Mouse (Mus musculus): ENCODE data around the gene Rab7b. TPM values are rescaled to one million over a fixed set of nuclear protein-coding genes. Genes with fewer than 3 reads are reported as not detected.

Rab7b gene
- total RNA-seq, 2 experiments from 2014 or later: 4.0 to 5.9 TPM

DNA sequence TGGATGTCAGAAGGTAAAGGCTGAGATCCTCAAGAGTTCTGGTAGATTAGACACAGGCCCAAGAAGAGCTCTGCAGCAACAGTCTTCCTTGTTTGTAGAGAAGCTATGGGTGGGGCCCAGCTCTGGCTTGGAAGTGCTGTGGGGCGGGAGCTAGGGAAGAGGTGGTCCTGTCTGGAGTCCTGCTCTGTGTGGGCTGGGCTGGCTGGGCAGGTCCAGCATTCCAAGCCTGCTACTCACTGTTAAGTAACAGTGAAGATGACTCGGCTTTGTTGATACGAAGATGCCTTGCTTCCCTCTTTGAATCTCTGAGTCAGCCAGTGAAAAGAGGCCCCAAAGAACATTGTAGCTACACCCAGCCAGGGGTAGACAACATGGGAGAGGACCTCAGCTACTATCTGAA is 1.9 kb downstream of the Rab7b start:
- intact Hi-C loops (cut with DNase I): no loop called here
- peak; percentile 75 to 76 for DNase-seq

DNA sequence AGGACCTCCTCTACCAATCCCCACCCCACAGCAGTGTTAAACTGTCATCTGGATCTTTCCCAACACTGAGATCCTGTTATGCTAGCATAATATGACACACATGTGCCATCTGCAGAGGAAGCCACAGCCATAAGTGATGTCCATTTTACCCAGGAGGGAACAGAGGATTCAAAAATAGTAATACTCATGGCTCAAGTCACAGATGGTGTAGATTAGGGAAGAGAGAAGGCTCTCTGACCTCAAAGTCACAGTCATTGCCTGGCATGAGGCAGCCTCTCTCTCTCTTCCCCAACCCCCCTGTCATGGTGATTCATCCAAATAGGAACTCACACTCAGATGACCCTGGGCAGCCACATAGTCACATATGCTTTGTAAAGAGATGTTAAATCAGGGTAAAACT is 2.9 kb downstream of the Rab7b start:
- peak in 1 of 2 experiments; percentile 22 for DNase-seq
- intact Hi-C loops (cut with DNase I): no loop called here

DNA sequence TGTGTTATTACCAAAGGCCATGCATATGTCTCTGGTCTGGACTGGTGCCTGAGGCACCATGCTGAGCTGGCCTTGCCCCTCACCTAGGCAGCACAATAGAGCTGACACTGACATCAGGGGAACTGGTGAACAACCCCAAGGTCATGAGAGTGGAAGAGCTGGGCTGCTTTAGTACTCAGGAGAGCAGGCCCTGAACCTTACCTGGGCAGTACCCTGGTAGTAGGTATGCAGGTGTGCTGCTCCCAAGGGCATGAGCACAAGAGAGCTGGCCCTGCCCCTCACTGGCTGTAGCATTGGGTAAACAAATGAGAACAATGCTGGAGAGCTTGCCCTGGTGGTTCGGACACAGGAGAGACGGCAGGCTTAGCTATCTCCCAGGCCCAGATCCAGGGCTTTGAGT is 6.8 kb downstream of the Rab7b start:
- intact Hi-C loops (cut with DNase I): no loop called here
- DNase-seq: no peak

DNA sequence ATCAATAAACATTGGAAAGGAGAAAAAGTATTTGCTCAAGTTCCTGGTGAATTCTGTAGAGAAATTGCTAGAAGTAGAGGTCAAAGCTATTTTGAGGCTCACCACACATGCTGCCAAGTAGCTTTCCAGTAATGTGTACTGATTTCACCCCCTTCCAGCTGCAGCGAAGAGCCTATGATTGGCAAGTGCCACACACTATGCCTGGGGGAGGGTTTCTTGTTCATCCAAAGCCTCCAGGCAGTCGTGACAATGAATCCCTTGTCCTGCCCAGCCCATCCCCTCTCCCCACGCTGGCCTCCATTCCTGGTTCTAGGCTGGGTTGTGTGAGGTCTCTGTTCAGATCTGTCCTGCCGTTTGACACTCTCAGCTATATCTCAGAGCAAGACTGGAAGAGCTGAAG is 7.8 kb downstream of the Rab7b start:
- intact Hi-C loops (cut with DNase I): no loop called here

DNA sequence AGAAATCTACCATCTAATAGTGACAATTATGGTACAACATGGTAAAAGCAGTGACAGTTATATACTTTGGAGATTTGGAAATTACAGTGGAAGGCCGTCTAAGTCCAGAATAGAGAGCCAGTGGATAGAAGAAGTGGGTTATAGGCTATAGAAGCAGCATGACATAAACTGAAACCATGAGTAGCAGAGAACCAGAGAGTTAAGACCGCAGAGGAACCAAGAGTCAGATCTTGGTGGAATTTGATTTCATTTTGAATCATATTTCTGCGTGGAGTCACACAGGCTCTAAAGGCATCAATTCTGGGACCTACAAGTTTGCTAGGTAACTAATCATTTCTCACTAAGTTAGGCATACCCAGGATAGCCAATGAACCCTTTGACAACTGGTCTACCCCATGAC is 10.3 kb downstream of the Rab7b start:
- intact Hi-C loops (cut with DNase I): no loop called here
- no peak for DNase-seq

More for the DNA sequence above, 7.8 kb downstream of the Rab7b start:
- DNase-seq: peak; percentile 48 to 58

DNA sequence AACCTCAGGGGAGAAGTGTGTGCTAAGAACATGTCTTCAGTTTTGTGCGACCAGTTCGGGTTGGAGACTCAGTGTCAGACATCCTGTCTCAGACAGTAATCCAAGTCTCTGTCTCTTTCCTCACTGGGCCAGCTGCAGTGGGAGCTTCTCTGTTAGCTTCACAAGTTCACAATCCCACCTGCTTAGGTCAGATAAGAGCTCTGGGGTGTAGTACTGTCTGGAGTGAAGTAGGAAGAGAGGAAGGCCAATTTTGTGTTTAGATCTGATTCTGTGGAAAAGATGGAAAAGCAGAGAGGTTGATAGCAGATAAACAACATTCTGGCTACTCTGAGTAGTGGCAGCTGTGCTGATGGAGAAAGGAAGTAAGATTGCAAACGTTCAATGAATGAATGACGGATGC is 11.1 kb downstream of the Rab7b start:
- intact Hi-C loops (cut with DNase I): no loop called here
- DNase-seq: no peak

DNA sequence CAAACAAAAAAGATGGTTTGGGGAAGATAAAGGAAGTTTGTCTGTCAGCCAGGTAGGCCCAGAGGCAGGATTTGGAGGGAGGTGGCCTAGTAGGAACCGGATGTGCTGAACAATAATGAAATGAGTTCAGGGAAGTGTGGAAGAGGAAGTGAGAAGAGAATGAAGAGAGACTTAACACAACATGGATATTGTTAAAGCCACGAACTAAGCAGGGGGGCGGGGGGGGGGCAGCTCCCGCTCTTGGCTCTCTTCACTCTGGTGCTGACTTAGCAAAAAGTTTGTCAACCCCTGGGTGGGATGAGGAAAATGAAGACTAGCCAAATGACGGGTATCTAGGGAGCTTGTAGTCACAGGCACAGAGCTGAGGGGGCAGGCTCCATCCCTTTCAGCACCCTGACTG is 12.0 kb downstream of the Rab7b start:
- intact Hi-C loops (cut with DNase I): no loop called here
- DNase-seq: no peak

DNA sequence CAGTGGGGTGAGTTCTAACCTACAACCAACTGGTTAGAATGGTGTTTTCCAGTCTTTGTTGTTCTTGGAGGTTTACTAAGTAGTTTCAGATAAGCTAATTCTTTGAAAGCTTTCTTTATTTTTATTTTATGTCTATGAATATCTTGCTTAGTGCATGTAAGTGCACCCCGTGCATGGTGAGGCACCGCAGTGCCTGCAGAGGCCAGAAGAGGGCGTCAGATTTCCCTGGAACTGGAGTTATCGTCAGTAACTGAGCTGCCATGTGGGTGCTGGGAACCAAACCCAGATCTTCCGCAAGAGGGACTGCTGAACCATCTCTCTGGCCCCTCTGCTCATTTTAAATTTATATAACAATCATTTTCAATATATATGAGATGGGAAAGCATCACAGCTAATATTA is 12.9 kb downstream of the Rab7b start:
- intact Hi-C loops (cut with DNase I): no loop called here
- DNase-seq: no peak

DNA sequence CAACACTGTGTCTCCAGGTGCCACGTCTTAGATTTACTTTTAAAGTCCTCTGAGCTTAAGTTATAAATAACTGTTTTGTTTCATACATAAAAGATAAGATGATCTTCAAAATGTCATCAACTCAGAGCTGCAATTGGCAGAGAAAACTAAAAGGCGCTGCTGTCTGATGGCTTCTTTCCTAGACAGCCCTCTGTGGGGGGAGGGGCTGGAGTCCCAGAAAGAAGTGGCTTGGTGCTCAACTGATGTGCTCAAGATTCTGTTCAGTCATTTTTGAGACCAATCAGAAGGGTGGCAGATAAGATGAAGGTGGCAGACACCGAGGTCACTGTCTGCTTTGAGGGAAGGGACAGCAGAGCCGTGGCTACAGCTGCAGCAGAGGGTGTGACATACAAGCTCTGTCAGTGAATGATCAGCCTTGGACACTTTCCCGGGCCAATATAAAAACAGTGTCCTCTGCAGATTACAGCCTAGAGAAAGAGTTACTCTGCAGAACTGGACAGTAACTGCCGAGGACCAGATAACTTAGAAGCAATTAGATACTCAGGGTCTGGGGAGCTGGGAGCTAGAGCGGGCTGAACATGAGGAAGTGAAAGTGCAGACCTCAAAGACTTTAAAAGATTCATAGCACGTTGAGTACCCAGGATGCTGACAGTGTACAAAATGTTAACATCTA is 13.7 kb downstream of the Rab7b start:
- intact Hi-C loops (cut with DNase I): no loop called here
- DNase-seq: no peak

DNA sequence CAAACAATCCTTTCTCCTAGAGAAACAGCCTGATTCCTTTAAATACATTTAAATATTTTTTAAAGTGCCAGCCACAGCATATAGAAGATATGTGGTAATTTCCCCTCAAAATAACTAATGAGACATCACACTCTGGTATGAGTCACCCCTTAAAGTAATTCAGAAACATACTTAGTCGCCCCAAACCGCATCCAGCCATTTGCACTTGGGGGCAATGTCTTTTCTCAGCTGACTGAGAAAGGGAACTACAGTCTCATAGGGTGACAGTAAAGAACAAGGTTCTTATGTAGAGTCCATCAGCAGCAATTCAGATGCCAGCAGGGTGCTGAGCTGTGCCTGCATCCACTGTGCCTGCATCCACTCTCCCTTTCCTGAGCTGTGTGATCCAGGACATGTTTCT is 15.0 kb downstream of the Rab7b start:
- DNase-seq: no peak
- intact Hi-C loops (cut with DNase I): no loop called here

DNA sequence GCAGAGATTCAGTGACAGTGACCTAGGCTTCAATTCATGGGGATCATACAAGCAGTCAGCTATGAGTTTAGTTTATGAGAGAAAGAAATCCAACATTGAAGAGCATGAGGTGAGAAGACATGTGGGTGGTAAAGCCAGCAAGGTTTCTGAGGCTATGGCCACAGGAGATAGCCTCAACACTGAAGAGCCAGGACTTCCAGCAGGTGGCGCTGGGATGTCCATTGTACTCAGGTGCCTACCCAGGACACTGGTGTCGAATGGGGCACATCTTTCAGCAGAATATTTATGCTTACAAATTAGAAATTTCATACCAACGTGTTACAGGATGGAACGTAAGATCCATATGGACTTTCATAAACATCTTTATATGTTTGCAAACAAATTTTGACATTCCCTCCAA is 19.8 kb downstream of the Rab7b start:
- DNase-seq: peak; percentile 62 to 78
- intact Hi-C loops (cut with DNase I): loop anchor here (1.0 to 5.0 kb wide), 2 partner anchors 96 to 138 kb away; no protein-coding TSS in a partner anchor

DNA sequence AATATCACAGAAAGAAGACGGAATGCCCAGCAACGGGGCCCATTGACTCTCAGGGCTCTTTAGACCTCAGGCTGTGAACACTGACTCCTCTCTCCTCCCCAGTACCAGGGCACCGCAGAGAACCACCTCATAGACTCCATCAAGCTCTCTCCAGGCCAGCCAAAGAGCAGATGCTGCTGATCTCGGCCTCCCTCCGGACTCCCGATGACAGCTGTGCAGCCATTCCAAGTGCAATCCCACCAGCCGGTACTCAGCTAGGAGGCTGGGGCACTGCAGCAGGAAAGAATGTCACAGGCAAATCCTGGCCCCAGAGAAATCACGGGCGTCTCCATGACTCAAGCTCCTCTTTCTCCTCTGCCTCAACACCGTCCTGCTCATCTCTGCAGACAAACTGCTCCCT is 23.0 kb downstream of the Rab7b start:
- no peak for DNase-seq
- intact Hi-C loops (cut with DNase I): loop anchor here (10.0 kb wide), 1 partner anchor 333 kb away; no protein-coding TSS in a partner anchor

DNA sequence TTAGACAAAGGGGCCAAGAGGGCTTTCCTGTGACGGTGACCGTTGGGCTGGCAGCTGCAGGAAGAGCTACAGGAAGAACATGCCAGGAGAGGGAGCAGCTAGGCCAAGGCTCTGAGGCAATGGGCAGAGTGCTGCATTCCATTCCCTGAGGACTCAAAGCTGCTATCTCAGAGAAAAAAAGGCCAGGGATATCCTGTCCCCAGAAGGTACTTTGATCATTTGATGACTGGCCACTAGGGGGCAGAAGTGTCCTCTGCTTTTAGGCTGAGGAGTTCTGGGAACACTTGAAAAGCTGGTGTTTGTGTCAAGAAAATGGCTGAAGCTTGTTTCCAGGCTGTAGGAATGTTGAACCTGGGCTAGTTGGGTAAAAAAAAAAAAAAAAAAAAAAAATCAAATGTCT is 23.9 kb downstream of the Rab7b start:
- intact Hi-C loops (cut with DNase I): loop anchor here (1.0 to 10.0 kb wide), 3 partner anchors 53 to 332 kb away; no protein-coding TSS in a partner anchor

DNA sequence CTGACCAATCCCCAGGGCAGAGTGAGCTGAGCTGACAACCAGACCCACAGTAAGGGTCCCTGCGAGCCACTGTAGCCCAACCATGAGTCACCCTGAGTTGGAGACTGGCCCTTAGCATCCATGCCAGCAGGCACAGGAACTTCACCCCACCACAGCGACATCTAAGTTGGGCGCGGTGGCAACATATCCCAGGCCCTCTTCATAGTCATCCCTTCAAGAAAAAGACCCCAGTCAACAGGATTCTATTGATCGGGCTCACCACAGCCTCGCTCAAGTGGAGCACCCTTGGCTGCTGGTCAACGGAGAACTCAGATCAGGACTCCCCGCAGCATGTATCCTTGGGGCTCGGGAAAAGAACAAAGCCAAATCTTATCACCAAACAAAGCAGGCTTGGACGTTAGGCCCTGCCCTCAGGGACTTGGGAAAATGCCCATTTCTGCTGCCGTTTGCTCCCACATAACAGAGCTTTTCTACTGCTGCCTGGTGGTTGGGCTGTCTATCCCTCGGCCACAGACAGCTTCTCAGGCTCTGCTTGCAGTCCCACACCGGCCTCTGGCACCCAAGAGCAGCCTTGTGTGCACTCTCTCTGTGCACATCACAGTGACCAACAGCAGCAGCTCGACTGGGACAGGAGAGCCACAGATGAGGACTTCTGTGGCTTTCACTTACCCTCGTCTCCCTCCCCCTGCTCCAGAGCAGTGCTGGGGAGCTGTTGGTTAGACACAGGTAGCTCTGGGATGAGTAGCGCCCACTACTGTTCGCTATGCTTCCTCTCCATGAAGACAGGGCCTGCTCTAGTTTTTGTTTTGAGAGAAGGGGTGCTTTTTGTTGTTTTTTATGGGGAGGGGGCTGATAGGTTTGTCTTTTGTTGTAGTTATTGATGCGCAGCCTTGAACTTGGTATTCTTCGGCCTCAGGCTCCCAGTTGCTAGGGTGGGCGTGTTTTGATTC is 26.2 kb downstream of the Rab7b start:
- peak; percentile 58 to 62 for DNase-seq
- intact Hi-C loops (cut with DNase I): loop anchor here (10.0 kb wide), 1 partner anchor 330 kb away; no protein-coding TSS in a partner anchor

More for the DNA sequence above, 23.9 kb downstream of the Rab7b start:
- DNase-seq: peak; percentile 90 to 93

DNA sequence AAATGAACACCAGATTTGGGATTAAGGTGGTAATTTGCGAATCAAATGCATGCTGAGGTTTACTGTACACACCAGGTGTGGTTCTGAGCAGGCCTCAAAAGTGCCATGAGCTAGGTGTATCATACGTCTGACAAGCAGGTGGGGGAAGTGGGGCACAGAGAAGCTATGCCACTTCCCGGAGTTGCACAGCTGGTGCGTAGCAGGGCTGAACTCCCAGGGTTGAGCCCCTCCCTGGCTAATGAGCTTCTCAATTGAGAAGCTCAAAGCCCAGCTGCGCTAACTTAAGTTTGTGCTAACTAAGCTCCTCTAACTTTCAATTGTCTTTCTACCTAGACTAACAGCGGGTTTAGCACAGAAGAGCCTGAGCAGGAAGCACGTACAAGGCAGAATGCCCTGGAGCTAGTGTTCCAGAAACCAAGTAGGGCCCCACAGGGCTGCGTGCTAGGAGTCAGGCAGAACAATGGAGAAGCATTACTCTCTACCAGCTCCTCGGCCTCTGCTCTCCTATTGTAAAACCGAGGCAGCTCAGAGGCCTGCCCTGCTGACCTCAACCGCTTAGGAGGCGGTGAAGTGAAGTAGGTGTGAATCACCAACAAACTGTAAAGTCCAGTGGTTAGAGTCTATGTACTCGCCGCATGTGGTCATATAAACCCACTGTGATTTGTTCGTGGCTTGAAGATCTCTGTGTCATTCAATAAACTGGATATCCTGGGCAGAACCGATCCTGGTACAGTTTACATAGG is 30.6 kb downstream of the Rab7b start:
- no peak for DNase-seq
- intact Hi-C loops (cut with DNase I): loop anchor here (10.0 kb wide), 1 partner anchor 326 kb away; no protein-coding TSS in a partner anchor

DNA sequence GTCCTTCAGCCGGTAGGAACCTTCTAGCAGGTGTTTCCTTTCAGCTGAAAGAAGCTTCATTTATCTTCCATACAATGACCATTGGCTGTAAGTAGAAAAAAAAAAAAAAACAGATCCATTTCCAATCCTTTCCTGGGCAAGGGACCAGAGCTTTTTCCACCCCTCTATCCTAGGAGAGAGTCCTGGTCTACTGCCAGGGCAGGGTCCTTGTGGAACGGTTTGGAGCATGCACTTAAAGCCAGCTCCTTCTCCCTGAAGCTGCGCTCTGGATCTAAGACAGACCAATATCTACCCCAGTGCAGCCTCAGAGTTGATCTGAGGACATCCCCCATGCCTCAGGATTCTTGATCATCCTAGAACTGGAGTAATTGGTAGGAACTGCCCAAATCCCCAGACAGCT is 33.5 kb downstream of the Rab7b start:
- DNase-seq: peak in 1 of 2 experiments; percentile 38
- intact Hi-C loops (cut with DNase I): no loop called here

DNA sequence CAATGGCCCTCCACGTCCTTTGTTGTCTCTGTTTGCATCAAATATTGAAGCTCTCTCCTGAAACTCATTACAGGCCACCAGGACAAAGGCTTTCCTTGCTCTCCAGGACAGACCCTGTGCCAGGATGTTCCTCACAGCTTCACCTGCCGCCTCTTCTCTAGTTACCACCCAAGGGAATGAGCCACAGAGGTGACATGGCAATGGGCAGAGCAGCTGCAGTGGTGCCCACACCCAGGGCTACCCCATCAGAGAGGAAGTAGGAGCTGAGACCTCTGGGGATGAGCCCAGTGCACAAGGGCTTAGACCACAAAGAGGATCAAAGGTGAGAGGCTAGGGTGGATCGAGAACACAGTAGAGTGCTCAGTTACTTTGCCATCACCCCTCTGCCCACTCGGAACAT is 35.1 kb downstream of the Rab7b start:
- intact Hi-C loops (cut with DNase I): no loop called here
- no peak for DNase-seq

DNA sequence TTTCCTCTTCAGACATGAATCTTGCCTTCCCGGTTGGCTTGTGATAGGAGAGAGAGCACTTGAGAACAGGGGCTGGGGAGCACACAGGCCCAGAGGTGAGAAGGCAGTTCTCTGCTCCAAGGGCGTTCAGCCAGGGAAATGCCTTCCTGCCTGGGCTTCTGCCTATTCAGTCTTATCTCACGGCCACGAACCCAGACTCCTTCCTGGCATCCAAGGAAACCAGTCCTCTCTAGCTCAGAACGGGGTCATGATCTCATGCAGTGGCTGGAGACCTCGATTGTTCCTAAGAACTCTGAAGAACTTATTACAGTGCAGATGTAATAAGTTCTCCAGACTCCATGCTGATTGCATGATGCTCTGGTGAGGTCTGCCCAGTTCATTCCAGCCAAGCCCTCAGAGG is 38.1 kb downstream of the Rab7b start:
- intact Hi-C loops (cut with DNase I): no loop called here
- peak; percentile 50 to 60 for DNase-seq

DNA sequence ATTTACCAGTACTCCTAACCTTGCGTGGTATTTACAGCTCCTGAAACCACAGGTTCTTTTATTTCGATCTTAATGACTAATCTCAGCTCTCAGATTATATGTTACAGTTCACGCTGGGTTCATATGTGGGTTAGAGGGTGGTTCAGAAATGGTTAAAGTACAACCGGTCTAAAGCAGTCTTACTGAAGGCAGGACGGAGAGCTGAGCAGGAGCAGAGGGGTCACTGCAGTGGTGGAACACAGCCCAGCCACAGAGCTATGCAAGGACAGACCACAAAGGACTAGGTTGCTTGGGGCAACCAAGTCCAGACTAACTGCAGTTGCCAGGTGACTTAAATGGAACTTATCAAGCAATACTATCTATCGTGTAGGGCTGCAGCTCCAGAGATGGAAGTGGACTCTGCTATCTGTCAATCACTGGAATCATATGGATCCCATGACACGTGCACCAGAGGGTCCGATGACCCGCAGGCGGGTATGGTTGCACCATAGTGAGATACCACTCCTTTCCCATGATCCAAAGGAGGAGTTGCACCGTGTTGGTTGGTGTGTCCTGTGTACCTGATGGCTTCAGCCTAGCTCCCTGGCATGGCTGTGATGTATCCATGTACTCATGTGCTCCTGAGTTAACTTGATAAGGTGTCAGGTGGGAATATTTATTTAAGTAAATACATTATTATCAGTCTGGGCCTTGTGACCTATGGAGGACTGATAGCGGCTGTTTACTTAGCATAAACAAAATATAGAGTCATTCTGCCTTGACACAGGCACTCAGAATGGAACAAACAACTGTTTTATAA is 42.3 kb downstream of the Rab7b start:
- intact Hi-C loops (cut with DNase I): no loop called here

More for the DNA sequence above, 42.3 kb downstream of the Rab7b start:
- DNase-seq: no peak
